Mouse (Mus musculus): ENCODE measurements at regions not wholly inside any gene's neighbourhood (a gene's known extent, or its start where the extent isn't known, plus 50 kb on each side); places are given as distances from the start of the nearest gene placed in this dataset.
A peak's percentile ranks its signal among the peaks of the same experiment; 100 is the strongest.

GRCm38 (mm10) chr6:47354515-47354914 is 98.7 kb upstream of the Cul1 start:
- no peak for DNase-seq (ENCODE audit: low read depth, low spot score)

- DNase-seq (ENCODE audit: low read depth, low spot score), result no peak
These were observed 97.7 kb upstream of the Cul1 start for GRCm38 (mm10) chr6:47355500-47355899.

- DNase-seq (ENCODE audit: low read depth, low spot score), result no peak
These were observed 96.7 kb upstream of the Cul1 start for GRCm38 (mm10) chr6:47356500-47356899.

- DNase-seq (ENCODE audit: low read depth, low spot score), result peak; percentile 47
These were observed 94.5 kb upstream of the Cul1 start for GRCm38 (mm10) chr6:47358686-47359085.

GRCm38 (mm10) chr6:47364002-47364401 is 89.2 kb upstream of the Cul1 start:
- DNase-seq (ENCODE audit: low read depth, low spot score), result no peak

GRCm38 (mm10) chr6:47364556-47364955 is 88.6 kb upstream of the Cul1 start:
- peak; percentile 18 for DNase-seq (ENCODE audit: low read depth, low spot score)

- peak; percentile 61 for DNase-seq (ENCODE audit: low read depth, low spot score)
These were observed 87.2 kb upstream of the Cul1 start for GRCm38 (mm10) chr6:47365651-47366645.

GRCm38 (mm10) chr6:47367461-47367860 is 85.7 kb upstream of the Cul1 start:
- peak; percentile 23 for DNase-seq (ENCODE audit: low read depth, low spot score)

- DNase-seq (ENCODE audit: low read depth, low spot score), result no peak
These were observed 77.5 kb upstream of the Cul1 start for GRCm38 (mm10) chr6:47375705-47376104.

GRCm38 (mm10) chr6:47381451-47381850 is 71.7 kb upstream of the Cul1 start:
- no peak for DNase-seq (ENCODE audit: low read depth, low spot score)

- no peak for DNase-seq (ENCODE audit: low read depth, low spot score)
These were observed 66.6 kb upstream of the Cul1 start for GRCm38 (mm10) chr6:47386550-47386949.

GRCm38 (mm10) chr6:47389908-47390307 is 63.3 kb upstream of the Cul1 start:
- DNase-seq (ENCODE audit: low read depth, low spot score), result no peak

GRCm38 (mm10) chr6:47390436-47391002 is 62.7 kb upstream of the Cul1 start:
- no peak for DNase-seq (ENCODE audit: low read depth, low spot score)

- DNase-seq (ENCODE audit: low read depth, low spot score), result no peak
These were observed 62.0 kb upstream of the Cul1 start for GRCm38 (mm10) chr6:47391014-47391802.

- DNase-seq (ENCODE audit: low read depth, low spot score), result no peak
These were observed 57.5 kb upstream of the Cul1 start for GRCm38 (mm10) chr6:47395465-47396337.
